Mouse (Mus musculus) MEL (cell line): ENCODE measurements around the gene Adap1.

ENCODE experiments used
- BHLHE40 ChIP-seq: IDR thresholded peaks from 2 replicates; pipeline ENCODE4 v1.6.1; 2012; ENCODE audit warnings: low read depth, mild to moderate bottlenecking, inconsistent platforms, low read length, improper control_type of control experiment, borderline replicate concordance
- CTCF ChIP-seq, 3 experiments: IDR thresholded peaks in 2 of 3; conservative IDR thresholded peaks in 1 of 3; 2 replicates each; pipeline ENCODE4 v1.5.1; 2011 to 2012; ENCODE audit warnings: low read length in 3 of 3, low read depth in 2 of 3, mild to moderate bottlenecking in 2 of 3, improper control_type of control experiment in 1 of 3, inconsistent platforms in 1 of 3, mixed read lengths in 1 of 3, moderate library complexity in 1 of 3; ENCODE audit not compliant: control insufficient read depth in 1 of 3, insufficient read depth in 1 of 3, poor library complexity in 1 of 3, severe bottlenecking in 1 of 3
- MAZ ChIP-seq: IDR thresholded peaks from 2 replicates; pipeline ENCODE4 v1.6.1; 2012; ENCODE audit warnings: low read depth, mild to moderate bottlenecking, inconsistent platforms, low read length, improper control_type of control experiment
- NRF1 ChIP-seq: IDR thresholded peaks from 2 replicates; pipeline ENCODE4 v1.6.1; 2014; ENCODE audit warnings: low read depth, mild to moderate bottlenecking, inconsistent platforms, low read length, improper control_type of control experiment, moderate library complexity; ENCODE audit not compliant: poor library complexity, insufficient read depth, severe bottlenecking
- POLR2AphosphoS5 ChIP-seq: IDR thresholded peaks from 2 replicates; pipeline ENCODE4 v1.6.1; 2012; ENCODE audit warnings: low read depth, borderline replicate concordance, mild to moderate bottlenecking, inconsistent platforms, low read length, moderate library complexity, mixed read lengths
- USF1 ChIP-seq: IDR thresholded peaks from 2 replicates; pipeline ENCODE4 v1.6.1; 2014; ENCODE audit warnings: low read depth, mild to moderate bottlenecking, inconsistent platforms, low read length, improper control_type of control experiment, moderate library complexity
- ZC3H11A ChIP-seq: IDR thresholded peaks from 2 replicates; pipeline ENCODE4 v1.6.1; 2012; ENCODE audit warnings: low read depth, mild to moderate bottlenecking, inconsistent platforms, low read length, improper control_type of control experiment
- ZMIZ1 ChIP-seq: IDR thresholded peaks from 2 replicates; pipeline ENCODE4 v1.6.1; 2012; ENCODE audit warnings: low read depth, mild to moderate bottlenecking, inconsistent platforms, low read length, improper control_type of control experiment, moderate library complexity

DNA sequence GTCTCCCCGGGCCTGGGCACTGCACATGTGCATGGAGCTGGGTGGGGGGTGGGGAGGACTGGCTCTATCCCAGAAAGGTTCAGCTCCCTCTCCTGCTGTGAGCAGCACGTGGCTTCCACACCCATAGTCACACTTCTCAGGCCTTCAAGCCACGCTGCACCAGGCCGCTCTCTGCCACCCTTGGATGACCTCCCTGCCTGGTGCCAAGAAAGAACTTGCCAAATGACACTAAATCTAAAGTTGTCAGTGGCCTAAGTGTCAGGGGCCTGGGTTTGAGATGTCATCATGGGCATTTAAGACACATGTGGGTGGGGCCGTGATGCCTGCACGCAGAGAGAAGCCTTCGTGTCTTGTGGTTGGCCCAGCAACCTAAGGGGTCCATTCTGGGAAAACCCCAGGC is 5.0 kb downstream of the Adap1 start:
- no peak for TF ChIP-seq NRF1
- TF ChIP-seq ZMIZ1: no peak
- TF ChIP-seq CTCF (IDR thresholded peaks at IDR 0.05 in 2 of 3, conservative IDR thresholded peaks at IDR 0.05 in 1 of 3; ENCODE audit: control insufficient read depth in 1 of 3, insufficient read depth in 1 of 3, low read depth in 2 of 3, low read length in 3 of 3, poor library complexity in 1 of 3, severe bottlenecking in 1 of 3): no peak
- TF ChIP-seq BHLHE40: no peak
- no peak for TF ChIP-seq ZC3H11A
- no peak for TF ChIP-seq USF1
- TF ChIP-seq POLR2AphosphoS5: no peak
- no peak for TF ChIP-seq MAZ
